Mouse (Mus musculus) kidney, postnatal 0 days (tissue): Measurements from ENCODE around the gene Slc5a3. TPM values are rescaled to one million over a fixed set of nuclear protein-coding genes. Genes with fewer than 3 reads are reported as not detected.
"Not testable (repeated sequence)": the region's sequence is repeated elsewhere in the genome, so short reads cannot be mapped to it uniquely, and the experiment has no call there.

Experiments
- ATAC-seq: fragments of 200-750 bp; cut with Nextera tagmentation; replicated peaks from 2 replicates; pipeline ENCODE4 v1.8.0; 2017; ENCODE audit warnings: low read depth, moderate number of reproducible peaks, moderate TSS enrichment, moderate library complexity; ENCODE audit not compliant: low FRiP score
- DNase-seq: peaks from one replicate; pipeline ENCODE4 v3.0.0-alpha.2; 2016; ENCODE audit warnings: low spot score
- H3K27ac ChIP-seq: fragments of 300-500 bp; sonication (generic); 2 replicates; pipeline ENCODE4 v1.5.1; 2014; ENCODE audit warnings: mild to moderate bottlenecking
- H3K27me3 ChIP-seq: fragments of 300-500 bp; sonication (generic); 2 replicates; pipeline ENCODE4 v1.6.1; 2014; ENCODE audit warnings: low read length, mixed read lengths; ENCODE audit not compliant: insufficient read depth
- H3K36me3 ChIP-seq: fragments of 300-500 bp; sonication (generic); 2 replicates; pipeline ENCODE4 v1.6.1; 2014; ENCODE audit warnings: low read length, mixed read lengths; ENCODE audit not compliant: insufficient read depth
- H3K4me1 ChIP-seq: fragments of 300-500 bp; sonication (generic); replicated peaks from 2 replicates; pipeline ENCODE4 v1.6.1; 2014; ENCODE audit warnings: antibody characterized with exemption, low read length, mixed read lengths; ENCODE audit not compliant: insufficient read depth
- H3K4me2 ChIP-seq: fragments of 300-500 bp; sonication (generic); 2 replicates; pipeline ENCODE4 v1.6.1; 2014; ENCODE audit warnings: mild to moderate bottlenecking, low read length, moderate library complexity, mixed read lengths
- H3K4me3 ChIP-seq: fragments of 300-500 bp; sonication (generic); replicated peaks from 2 replicates; pipeline ENCODE4 v1.5.1; 2014; ENCODE audit warnings: low read depth, low read length
- H3K9ac ChIP-seq: fragments of 300-500 bp; sonication (generic); 2 replicates; pipeline ENCODE4 v1.6.1; 2014; ENCODE audit warnings: low read depth, low read length
- H3K9me3 ChIP-seq: fragments of 300-500 bp; sonication (generic); replicated peaks from 2 replicates; pipeline ENCODE4 v1.6.1; 2016; ENCODE audit warnings: low read length, inconsistent platforms, mixed read lengths
- CTCF ChIP-seq: IDR thresholded peaks from 2 replicates; pipeline ENCODE4 v1.5.1; 2016; ENCODE audit warnings: antibody characterized with exemption, low read depth, mild to moderate bottlenecking, moderate library complexity
- WGBS: fragments of 180-500 bp; shearing (Covaris S2); extraction: QIAGEN DNeasy Blood & Tissue Kit; methylation state at CpG from one replicate; pipeline ENCODE4 v1.1.7; 2014; 5-methylcytosine and 5-hydroxymethylcytosine counted together
- polyA plus RNA-seq: library from polyadenylated mRNA; unstranded; fragments of >200 nt; fragmentation: Nextera tagmentation; extraction: Ambion mirVana; gene quantifications from 2 replicates; pipeline ENCODE4 v1.2.1, GENCODE M21; 2015

Slc5a3 gene
- polyA plus RNA-seq, 1 experiment from 2014 or later, result 13.5 TPM

- DNase-seq, result peak; percentile 43
- Histone ChIP-seq H3K9ac (no peak overlapping the region), H3K36me3 (peaks cover 11% of the 10 kb centered on the region; the same call in 1 of the 2 replicates), H3K4me2 (no peak overlapping the region), H3K27me3 (no peaks in the 10 kb centered on the region), H3K9me3 (no peaks in the 10 kb centered on the region), H3K4me3 (no peak overlapping the region), H3K27ac (no peak overlapping the region), H3K4me1 (peaks cover 14% of the 10 kb centered on the region; the same call in 1 of the 2 replicates)
- TF ChIP-seq CTCF, result no peak
- WGBS, result 58% methylated on average over 5 of the region's 5 CpGs
- no peak for ATAC-seq
These were observed 44.0 kb downstream of the Slc5a3 start for GRCm38 (mm10) chr16:92102115-92102514.

- H3K4me2 ChIP-seq, H3K4me3 ChIP-seq, H3K27ac ChIP-seq, DNase-seq, H3K27me3 ChIP-seq, H3K9me3 ChIP-seq, ATAC-seq, H3K9ac ChIP-seq: not testable (repeated sequence)
- H3K4me1 ChIP-seq, result peaks cover 14% of the 10 kb centered on the region; the same call in 1 of the 2 replicates
- WGBS, result 94% methylated on average over 6 of the region's 7 CpGs
- H3K36me3 ChIP-seq, result peaks cover 11% of the 10 kb centered on the region; the same call in 1 of the 2 replicates
These were observed 44.8 kb downstream of the Slc5a3 start for GRCm38 (mm10) chr16:92102931-92103330.

GRCm38 (mm10) chr16:92103572-92104331 is 45.6 kb downstream of the Slc5a3 start:
- Histone ChIP-seq H3K36me3 (peaks cover 11% of the 10 kb centered on the region; the same call in 1 of the 2 replicates), H3K4me1 (peaks cover 14% of the 10 kb centered on the region; the same call in 1 of the 2 replicates), H3K4me3 (no peak overlapping the region), H3K27ac (peak overlapping the region; percentile 72), H3K9me3 (no peaks in the 10 kb centered on the region), H3K4me2 (no peak overlapping the region), H3K27me3 (no peaks in the 10 kb centered on the region), H3K9ac (no peak overlapping the region)
- WGBS, result 53% methylated on average over 9 of the region's 9 CpGs
- DNase-seq (peak; percentile 51), ATAC-seq (peak; percentile 56)
- peak; percentile 56 for TF ChIP-seq CTCF

GRCm38 (mm10) chr16:92104332-92104590 is 46.1 kb downstream of the Slc5a3 start:
- ATAC-seq (no peak), DNase-seq (no peak)
- 90% methylated on average over 2 of the region's 2 CpGs for WGBS
- Histone ChIP-seq H3K4me2 (no peak overlapping the region), H3K27ac (peak overlapping the region; percentile 72), H3K9me3 (no peaks in the 10 kb centered on the region), H3K4me1 (peaks cover 14% of the 10 kb centered on the region; the same call in 1 of the 2 replicates), H3K9ac (no peak overlapping the region), H3K36me3 (peaks cover 11% of the 10 kb centered on the region; the same call in 1 of the 2 replicates), H3K27me3 (no peaks in the 10 kb centered on the region), H3K4me3 (no peak overlapping the region)
- TF ChIP-seq CTCF, result no peak

- no peak for TF ChIP-seq CTCF
- H3K9me3 ChIP-seq, result no peaks in the 10 kb centered on the region
- ATAC-seq (no peak), DNase-seq (no peak)
- no peak overlapping the region for H3K4me2 ChIP-seq
- H3K4me3 ChIP-seq, result no peak overlapping the region
- H3K27ac ChIP-seq, result 0 out of 2 replicates have a peak overlapping the region, but pooled peaks have one; percentile 27
- H3K9ac ChIP-seq, result no peak overlapping the region
- H3K4me1 ChIP-seq, result peaks cover 14% of the 10 kb centered on the region; the same call in 1 of the 2 replicates
- H3K27me3 ChIP-seq, result no peaks in the 10 kb centered on the region
- peaks cover 5% of the 10 kb centered on the region; the same call in 1 of the 2 replicates for H3K36me3 ChIP-seq
- WGBS, result 93% methylated on average over 2 of the region's 2 CpGs
These were observed 46.8 kb downstream of the Slc5a3 start for GRCm38 (mm10) chr16:92104951-92105350.

GRCm38 (mm10) chr16:92105631-92106030 is 47.5 kb downstream of the Slc5a3 start:
- TF ChIP-seq CTCF, result no peak
- WGBS, result 72% methylated on average over 3 of the region's 3 CpGs
- no peak overlapping the region for H3K27ac ChIP-seq
- H3K4me3 ChIP-seq, result no peak overlapping the region
- no peak overlapping the region for H3K9ac ChIP-seq
- DNase-seq, result no peak
- H3K27me3 ChIP-seq, result no peaks in the 10 kb centered on the region
- H3K4me1 ChIP-seq, result peaks cover 14% of the 10 kb centered on the region; the same call in 1 of the 2 replicates
- 0 out of 2 replicates have a peak, but pooled peaks cover 2% of the 10 kb centered on the region for H3K36me3 ChIP-seq
- ATAC-seq, result no peak
- H3K4me2 ChIP-seq, result no peak overlapping the region
- no peaks in the 10 kb centered on the region for H3K9me3 ChIP-seq
